Mouse (Mus musculus): ENCODE measurements around the gene Actl6a. TPM values are rescaled to one million over a fixed set of nuclear protein-coding genes. Genes with fewer than 3 reads are reported as not detected.
"Not testable (repeated sequence)": the region's sequence is repeated elsewhere in the genome, so short reads cannot be mapped to it uniquely, and the experiment has no call there.

Gene Actl6a
- total and polyA plus RNA-seq, 2 experiments from 2014 or later, result 42.2 to 52.9 TPM

DNA sequence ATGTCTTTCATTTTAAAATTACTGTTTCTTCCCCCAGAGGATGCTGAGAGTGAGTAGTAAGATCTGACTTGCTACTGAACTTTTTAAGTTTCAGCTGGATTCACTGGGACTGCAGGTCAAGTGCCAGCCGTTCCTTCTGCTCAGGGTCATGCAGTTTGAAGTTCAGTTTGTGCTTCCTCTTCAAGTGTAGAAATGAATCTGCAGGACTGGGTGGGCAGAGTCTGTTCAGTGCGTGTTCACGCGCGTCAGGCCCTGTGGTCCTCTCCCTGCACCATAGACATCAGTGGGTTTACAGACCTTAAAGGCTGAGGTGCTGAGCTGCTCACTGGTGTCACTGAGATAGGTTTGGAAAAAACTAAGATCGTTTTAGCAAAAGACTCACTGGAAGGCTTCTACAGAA is 38.9 kb downstream of the Actl6a start:
- ATAC-seq (no peak), DNase-seq (ENCODE audit: low spot score) (no peak)
- WGBS, result 93% methylated on average over 6 of the region's 6 CpGs

DNA sequence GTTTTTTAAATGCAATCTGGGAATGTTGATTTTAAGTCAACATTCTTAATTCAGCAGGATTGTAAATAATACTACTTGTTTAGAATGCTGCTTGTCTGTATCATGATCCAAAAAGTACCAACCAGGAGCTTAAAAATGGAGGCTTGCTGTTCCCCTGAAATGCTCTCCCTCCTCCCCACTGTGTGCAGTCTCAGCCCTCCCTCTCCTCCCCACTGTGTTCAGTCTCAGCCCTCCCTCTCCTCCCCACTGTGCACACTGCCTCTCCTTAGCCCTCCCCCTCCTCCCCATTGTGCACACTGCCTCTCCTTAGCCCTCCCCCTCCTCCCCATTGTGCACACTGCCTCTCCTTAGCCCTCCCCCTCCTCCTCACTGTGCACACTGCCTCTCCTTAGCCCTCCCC is 39.3 kb downstream of the Actl6a start:
- not testable (repeated sequence) for DNase-seq (ENCODE audit: low spot score); H3K4me3 ChIP-seq (ENCODE audit: low read length); H3K4me1 ChIP-seq (ENCODE audit: insufficient read depth, low read length); H3K4me2 ChIP-seq (ENCODE audit: low read depth, low read length); ATAC-seq; H3K27ac ChIP-seq; H3K9ac ChIP-seq (replicated peaks; ENCODE audit: low read length); H3K9me3 ChIP-seq (ENCODE audit: low read length); H3K27me3 ChIP-seq (ENCODE audit: insufficient read depth, low read length)
- peaks cover 26% of the 10 kb centered on the region for H3K36me3 ChIP-seq (ENCODE audit: insufficient read depth, low read length)

More for the DNA sequence above, 38.9 kb downstream of the Actl6a start:
- no peak overlapping the region for H3K9ac ChIP-seq (replicated peaks; ENCODE audit: low read length)
- H3K4me2 ChIP-seq (ENCODE audit: low read depth, low read length), result no peak overlapping the region
- peaks cover 26% of the 10 kb centered on the region for H3K36me3 ChIP-seq (ENCODE audit: insufficient read depth, low read length)
- H3K9me3 ChIP-seq (ENCODE audit: low read length), result no peaks in the 10 kb centered on the region
- H3K4me1 ChIP-seq (ENCODE audit: insufficient read depth, low read length), result no peaks in the 10 kb centered on the region
- H3K4me3 ChIP-seq (ENCODE audit: low read length), result no peak overlapping the region
- no peaks in the 10 kb centered on the region for H3K27me3 ChIP-seq (ENCODE audit: insufficient read depth, low read length)
- H3K27ac ChIP-seq, result no peak overlapping the region
- no peak for TF ChIP-seq CTCF (IDR thresholded peaks at IDR 0.05; ENCODE audit: low read depth)

DNA sequence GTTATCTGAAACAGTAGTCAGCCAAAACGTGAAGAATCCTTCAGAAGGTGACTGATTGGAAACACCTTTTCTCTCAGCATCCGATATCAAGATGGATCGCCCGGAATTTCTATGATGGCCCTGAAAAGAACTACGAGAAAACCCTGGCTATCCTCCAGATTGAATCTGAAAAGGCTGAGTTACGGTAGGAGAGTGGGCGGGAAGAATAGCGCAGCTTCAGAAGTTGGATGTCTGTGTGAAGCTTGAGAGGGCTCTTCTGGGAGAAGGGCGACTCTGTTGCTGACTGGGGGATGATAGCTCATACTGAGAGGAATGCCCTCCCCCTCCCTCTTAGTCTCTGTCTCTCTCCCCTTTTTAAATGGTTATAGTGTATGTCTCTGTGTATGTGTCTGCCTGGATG is 42.3 kb downstream of the Actl6a start:
- Histone ChIP-seq H3K4me2 (ENCODE audit: low read depth, low read length) (no peak overlapping the region), H3K9me3 (ENCODE audit: low read length) (no peaks in the 10 kb centered on the region), H3K4me3 (ENCODE audit: low read length) (no peak overlapping the region), H3K9ac (replicated peaks; ENCODE audit: low read length) (no peak overlapping the region), H3K27ac (no peak overlapping the region), H3K36me3 (ENCODE audit: insufficient read depth, low read length) (peaks cover 47% of the 10 kb centered on the region), H3K4me1 (ENCODE audit: insufficient read depth, low read length) (no peaks in the 10 kb centered on the region), H3K27me3 (ENCODE audit: insufficient read depth, low read length) (no peaks in the 10 kb centered on the region)
- WGBS, result 78% methylated on average over 9 of the region's 9 CpGs
- TF ChIP-seq CTCF (IDR thresholded peaks at IDR 0.05; ENCODE audit: low read depth), result no peak
- DNase-seq (ENCODE audit: low spot score) (no peak), ATAC-seq (no peak)

DNA sequence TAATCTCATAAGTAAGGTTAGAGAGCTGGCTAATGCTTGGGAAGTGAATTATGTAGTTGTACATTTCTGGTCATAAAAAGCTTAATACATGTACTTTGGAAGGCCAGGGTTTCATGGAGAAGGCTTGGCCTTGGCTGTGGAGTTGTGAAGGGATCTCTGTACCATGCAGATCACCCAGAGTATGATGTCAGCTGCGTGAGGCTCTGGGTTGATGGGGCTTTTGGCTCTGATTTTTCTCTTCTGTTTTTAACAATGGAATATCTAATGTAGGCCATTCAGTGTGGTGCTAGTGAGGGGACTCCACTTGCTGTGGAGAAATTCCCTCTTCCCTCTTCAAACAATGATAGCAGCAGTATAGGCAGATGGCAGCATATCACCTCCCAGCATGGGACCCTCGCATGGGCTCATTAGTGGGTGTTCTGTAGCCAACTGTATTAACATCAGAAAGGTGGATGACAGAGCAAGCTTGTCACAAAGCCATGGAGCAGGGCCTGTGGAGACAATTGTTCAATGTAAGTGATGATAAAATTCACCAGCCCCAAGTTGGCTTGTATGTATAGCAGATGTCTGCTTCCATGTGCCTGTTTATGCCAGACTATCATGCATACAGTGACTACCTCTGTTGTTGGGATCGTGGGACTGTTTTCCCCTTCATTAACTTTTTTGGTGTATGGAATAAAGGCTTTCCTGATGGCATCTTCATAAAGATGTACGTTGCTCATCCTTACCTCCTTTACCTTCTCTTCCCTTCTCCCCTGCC is 43.9 kb downstream of the Actl6a start:
- peak; percentile 36 for DNase-seq (ENCODE audit: low spot score)
- ATAC-seq, result peak; percentile 63
- no peak overlapping the region for H3K9ac ChIP-seq (replicated peaks; ENCODE audit: low read length)
- TF ChIP-seq CTCF (IDR thresholded peaks at IDR 0.05; ENCODE audit: low read depth), result no peak
- WGBS, result 67% methylated on average over 4 of the region's 4 CpGs
- H3K27ac ChIP-seq, result no peak overlapping the region
- H3K4me1 ChIP-seq (ENCODE audit: insufficient read depth, low read length), result no peaks in the 10 kb centered on the region
- peaks cover 52% of the 10 kb centered on the region for H3K36me3 ChIP-seq (ENCODE audit: insufficient read depth, low read length)
- no peaks in the 10 kb centered on the region for H3K9me3 ChIP-seq (ENCODE audit: low read length)
- H3K4me3 ChIP-seq (ENCODE audit: low read length), result no peak overlapping the region
- H3K27me3 ChIP-seq (ENCODE audit: insufficient read depth, low read length), result no peaks in the 10 kb centered on the region
- H3K4me2 ChIP-seq (ENCODE audit: low read depth, low read length), result no peak overlapping the region

DNA sequence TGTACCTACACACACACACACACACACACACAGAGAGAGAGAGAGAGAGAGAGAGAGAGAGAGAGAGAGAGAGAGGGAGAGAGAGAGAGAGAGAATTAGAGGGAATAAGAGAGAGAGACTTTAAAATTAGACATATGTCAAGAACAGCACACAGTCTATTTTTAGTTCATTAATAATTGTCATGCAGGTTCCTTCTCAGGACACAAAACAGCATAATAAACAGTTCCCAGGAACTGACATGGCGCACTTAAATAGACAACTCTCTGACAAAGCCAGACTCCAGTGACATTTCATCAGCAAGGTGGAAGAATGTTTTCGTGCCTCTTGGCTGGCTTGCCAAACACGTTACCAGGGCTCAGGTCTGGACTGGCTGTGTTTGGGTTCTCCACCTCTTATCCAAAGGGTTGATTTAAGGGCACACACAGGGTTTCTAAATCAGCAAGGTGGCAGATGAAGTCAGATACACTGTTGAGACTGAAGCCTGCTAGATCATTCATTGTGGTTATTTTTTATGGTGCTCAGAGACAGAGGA is 48.4 kb downstream of the Actl6a start:
- no peak overlapping the region for H3K4me3 ChIP-seq (ENCODE audit: low read length)
- DNase-seq (ENCODE audit: low spot score) (no peak), ATAC-seq (no peak)
- no peak overlapping the region for H3K27ac ChIP-seq
- peaks cover 32% of the 10 kb centered on the region for H3K36me3 ChIP-seq (ENCODE audit: insufficient read depth, low read length)
- H3K9me3 ChIP-seq (ENCODE audit: low read length), result no peaks in the 10 kb centered on the region
- H3K9ac ChIP-seq (replicated peaks; ENCODE audit: low read length), result no peak overlapping the region
- no peak for TF ChIP-seq CTCF (IDR thresholded peaks at IDR 0.05; ENCODE audit: low read depth)
- H3K27me3 ChIP-seq (ENCODE audit: insufficient read depth, low read length), result no peaks in the 10 kb centered on the region
- WGBS, result 87% methylated on average over 3 of the region's 3 CpGs
- H3K4me2 ChIP-seq (ENCODE audit: low read depth, low read length), result no peak overlapping the region
- H3K4me1 ChIP-seq (ENCODE audit: insufficient read depth, low read length), result no peaks in the 10 kb centered on the region

DNA sequence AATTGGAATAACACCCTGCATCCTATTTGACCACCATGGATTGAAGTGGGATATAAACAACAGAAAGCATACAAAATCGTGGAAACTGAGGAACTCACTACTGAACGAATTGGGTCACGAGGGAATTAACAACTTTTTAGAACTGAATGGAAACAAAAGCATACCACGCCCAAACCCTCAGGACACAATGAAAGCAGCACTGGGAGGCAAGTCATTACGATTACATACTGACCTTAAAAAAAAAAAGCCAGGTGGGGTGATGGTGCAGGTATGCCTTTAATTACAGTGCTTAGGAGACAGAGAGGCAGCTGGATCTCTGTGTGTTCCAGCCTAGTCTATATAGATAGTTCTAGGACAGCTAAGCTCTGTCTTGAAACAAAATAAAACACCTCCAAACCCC is 53.1 kb downstream of the Actl6a start:
- no peaks in the 10 kb centered on the region for H3K36me3 ChIP-seq (ENCODE audit: insufficient read depth, low read length)
- no peak for ATAC-seq
- no peak for DNase-seq (ENCODE audit: low spot score)
- WGBS, result 74% methylated on average over 5 of the region's 5 CpGs
- no peak overlapping the region for H3K4me2 ChIP-seq (ENCODE audit: low read depth, low read length)
- H3K9ac ChIP-seq (replicated peaks; ENCODE audit: low read length), result no peak overlapping the region
- H3K27me3 ChIP-seq (ENCODE audit: insufficient read depth, low read length), result no peaks in the 10 kb centered on the region
- no peaks in the 10 kb centered on the region for H3K4me1 ChIP-seq (ENCODE audit: insufficient read depth, low read length)
- no peaks in the 10 kb centered on the region for H3K9me3 ChIP-seq (ENCODE audit: low read length)
- TF ChIP-seq CTCF (IDR thresholded peaks at IDR 0.05; ENCODE audit: low read depth), result no peak
- H3K27ac ChIP-seq, result no peak overlapping the region
- H3K4me3 ChIP-seq (ENCODE audit: low read length), result no peak overlapping the region

DNA sequence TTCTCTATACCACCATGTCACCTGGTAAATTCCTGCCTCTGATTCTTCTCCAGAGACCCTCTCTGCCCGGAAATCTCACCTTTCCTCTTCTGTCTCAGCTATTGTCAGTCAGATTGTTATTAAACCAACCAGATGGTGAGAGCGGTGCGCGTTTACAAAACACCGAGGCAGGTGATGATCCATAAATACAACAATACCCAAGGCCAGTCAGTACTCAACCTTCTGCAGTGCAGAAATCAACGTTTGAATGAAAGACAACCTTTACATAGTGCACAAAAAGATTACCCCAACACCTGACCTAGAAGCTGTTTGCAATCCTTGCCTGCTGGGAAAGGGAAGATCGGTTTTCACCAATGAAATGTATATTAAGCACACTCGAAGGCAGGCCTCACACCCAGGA is 56.9 kb downstream of the Actl6a start:
- Histone ChIP-seq H3K4me1 (ENCODE audit: insufficient read depth, low read length) (no peaks in the 10 kb centered on the region), H3K4me2 (ENCODE audit: low read depth, low read length) (no peak overlapping the region), H3K4me3 (ENCODE audit: low read length) (no peak overlapping the region), H3K9ac (replicated peaks; ENCODE audit: low read length) (no peak overlapping the region), H3K27me3 (ENCODE audit: insufficient read depth, low read length) (no peaks in the 10 kb centered on the region), H3K27ac (no peak overlapping the region), H3K36me3 (ENCODE audit: insufficient read depth, low read length) (no peaks in the 10 kb centered on the region), H3K9me3 (ENCODE audit: low read length) (no peaks in the 10 kb centered on the region)
- no peak for DNase-seq (ENCODE audit: low spot score)
- no peak for ATAC-seq
- WGBS, result 57% methylated on average over 8 of the region's 8 CpGs
- TF ChIP-seq CTCF (IDR thresholded peaks at IDR 0.05; ENCODE audit: low read depth), result no peak

Data from hindbrain, postnatal 0 days (tissue).